Mouse (Mus musculus) MEL (cell line): ENCODE measurements around the gene Srgap1. TPM values are rescaled to one million over a fixed set of nuclear protein-coding genes. Genes with fewer than 3 reads are reported as not detected.

Experiments used
- DNase-seq: peaks from one replicate; pipeline ENCODE4 v3.0.0; 2011; ENCODE audit warnings: low read depth, low spot score
- H3K27ac ChIP-seq: 2 replicates; pipeline ENCODE4 v1.5.1; 2012; ENCODE audit warnings: low read depth, mild to moderate bottlenecking, control low read depth, low read length, moderate library complexity; ENCODE audit not compliant: control insufficient read depth
- H3K27me3 ChIP-seq, 2 experiments: fragments of 150-350 bp in 1 of 2; sonication (generic) in 1 of 2; 2 replicates each; pipeline ENCODE4 v1.6.1; 2012; ENCODE audit warnings: low read length in 2 of 2, mild to moderate bottlenecking in 2 of 2, improper control_type of control experiment in 1 of 2, moderate library complexity in 1 of 2; ENCODE audit not compliant: insufficient read depth in 2 of 2, control insufficient read depth in 1 of 2
- H3K36me3 ChIP-seq, 2 experiments: 2 replicates each; pipeline ENCODE4 v1.6.1; 2012 to 2014; ENCODE audit warnings: low read length in 2 of 2, improper control_type of control experiment in 1 of 2, inconsistent platforms in 1 of 2, mild to moderate bottlenecking in 1 of 2; ENCODE audit not compliant: insufficient read depth in 2 of 2, control insufficient read depth in 1 of 2
- H3K4me1 ChIP-seq, 2 experiments: fragments of 150-350 bp in 1 of 2; sonication (generic) in 1 of 2; 2 replicates each; pipeline ENCODE4 v1.6.1; 2012; ENCODE audit warnings: low read length in 2 of 2, improper control_type of control experiment in 1 of 2, mild to moderate bottlenecking in 1 of 2; ENCODE audit not compliant: insufficient read depth in 2 of 2, control insufficient read depth in 1 of 2
- H3K4me3 ChIP-seq, 2 experiments: fragments of 150-350 bp in 1 of 2; sonication (generic) in 1 of 2; 2 replicates each; pipeline ENCODE4 v1.5.1; 2012; ENCODE audit warnings: low read depth in 2 of 2, low read length in 2 of 2, mild to moderate bottlenecking in 2 of 2, moderate library complexity in 2 of 2, control low read depth in 1 of 2, improper control_type of control experiment in 1 of 2; ENCODE audit not compliant: control insufficient read depth in 1 of 2, insufficient read depth in 1 of 2
- H3K79me2 ChIP-seq: 2 replicates; pipeline ENCODE4 v1.6.1; 2012; ENCODE audit warnings: mild to moderate bottlenecking, low read length, moderate library complexity; ENCODE audit not compliant: control insufficient read depth, poor library complexity, insufficient read depth
- H3K9ac ChIP-seq: 2 replicates; pipeline ENCODE4 v1.6.1; 2012; ENCODE audit warnings: low read depth, mild to moderate bottlenecking, control low read depth, low read length, moderate library complexity; ENCODE audit not compliant: control insufficient read depth, poor library complexity, severe bottlenecking
- H3K9me3 ChIP-seq: fragments of 150-350 bp; sonication (generic); replicated peaks from 2 replicates; pipeline ENCODE4 v1.6.1; 2012; ENCODE audit warnings: mild to moderate bottlenecking, low read length, improper control_type of control experiment, moderate library complexity; ENCODE audit not compliant: insufficient read depth
- BHLHE40 ChIP-seq: IDR thresholded peaks from 2 replicates; pipeline ENCODE4 v1.6.1; 2012; ENCODE audit warnings: low read depth, mild to moderate bottlenecking, inconsistent platforms, low read length, improper control_type of control experiment, borderline replicate concordance
- CHD2 ChIP-seq: IDR thresholded peaks from 2 replicates; pipeline ENCODE4 v1.6.1; 2011; ENCODE audit warnings: low read length, improper control_type of control experiment
- CTCF ChIP-seq, 3 experiments: IDR thresholded peaks in 2 of 3; conservative IDR thresholded peaks in 1 of 3; 2 replicates each; pipeline ENCODE4 v1.5.1; 2011 to 2012; ENCODE audit warnings: low read length in 3 of 3, low read depth in 2 of 3, mild to moderate bottlenecking in 2 of 3, improper control_type of control experiment in 1 of 3, inconsistent platforms in 1 of 3, mixed read lengths in 1 of 3, moderate library complexity in 1 of 3; ENCODE audit not compliant: control insufficient read depth in 1 of 3, insufficient read depth in 1 of 3, poor library complexity in 1 of 3, severe bottlenecking in 1 of 3
- E2F4 ChIP-seq: IDR thresholded peaks from 2 replicates; pipeline ENCODE4 v1.6.1; 2011; ENCODE audit warnings: low read depth, low read length, improper control_type of control experiment, borderline replicate concordance
- ELF1 ChIP-seq: IDR thresholded peaks from 2 replicates; pipeline ENCODE4 v1.6.1; 2014; ENCODE audit warnings: low read depth, mild to moderate bottlenecking, inconsistent platforms, low read length, improper control_type of control experiment, moderate library complexity
- EP300 ChIP-seq, 2 experiments: IDR thresholded peaks; 2 replicates each; pipeline ENCODE4 v1.6.1; 2011; ENCODE audit warnings: improper control_type of control experiment in 2 of 2, low read length in 2 of 2, low read depth in 1 of 2, mild to moderate bottlenecking in 1 of 2
- ETS1 ChIP-seq: IDR thresholded peaks from 2 replicates; pipeline ENCODE4 v1.6.1; 2012; ENCODE audit warnings: low read depth, mild to moderate bottlenecking, inconsistent platforms, low read length, improper control_type of control experiment, moderate library complexity
- HCFC1 ChIP-seq: IDR thresholded peaks from 2 replicates; pipeline ENCODE4 v1.6.1; 2012; ENCODE audit warnings: low read depth, mild to moderate bottlenecking, inconsistent platforms, low read length, improper control_type of control experiment, moderate library complexity
- JUND ChIP-seq: IDR thresholded peaks from 2 replicates; pipeline ENCODE4 v1.6.1; 2011; ENCODE audit warnings: low read depth, mild to moderate bottlenecking, improper control_type of control experiment, low read length
- KAT2A ChIP-seq: conservative IDR thresholded peaks from 2 replicates; pipeline ENCODE4 v1.6.1; 2012; ENCODE audit warnings: low read depth, low read length, improper control_type of control experiment, inconsistent platforms
- MAFK ChIP-seq: IDR thresholded peaks from 2 replicates; pipeline ENCODE4 v1.6.1; 2011; ENCODE audit warnings: low read depth, mild to moderate bottlenecking, low read length, improper control_type of control experiment, borderline replicate concordance
- MAX ChIP-seq: IDR thresholded peaks from 2 replicates; pipeline ENCODE4 v1.6.1; 2011; ENCODE audit warnings: low read length, improper control_type of control experiment
- MAZ ChIP-seq: IDR thresholded peaks from 2 replicates; pipeline ENCODE4 v1.6.1; 2012; ENCODE audit warnings: low read depth, mild to moderate bottlenecking, inconsistent platforms, low read length, improper control_type of control experiment
- MYB ChIP-seq: IDR thresholded peaks from 2 replicates; pipeline ENCODE4 v1.6.1; 2011; ENCODE audit warnings: mild to moderate bottlenecking, low read depth, low read length, improper control_type of control experiment
- MYC ChIP-seq: IDR thresholded peaks from 2 replicates; pipeline ENCODE4 v1.6.1; 2011; ENCODE audit warnings: low read depth, mild to moderate bottlenecking, low read length, improper control_type of control experiment, moderate library complexity
- POLR2A ChIP-seq, 2 experiments: IDR thresholded peaks; 2 replicates each; pipeline ENCODE4 v1.6.1; 2011 to 2012; ENCODE audit warnings: low read length in 2 of 2, mild to moderate bottlenecking in 2 of 2, control low read depth in 1 of 2, improper control_type of control experiment in 1 of 2, low read depth in 1 of 2, moderate library complexity in 1 of 2; ENCODE audit not compliant: control insufficient read depth in 1 of 2, insufficient read depth in 1 of 2, poor library complexity in 1 of 2
- POLR2AphosphoS2 ChIP-seq: IDR thresholded peaks from 2 replicates; pipeline ENCODE4 v1.6.1; 2011; ENCODE audit warnings: low read length, improper control_type of control experiment
- POLR2AphosphoS5 ChIP-seq: IDR thresholded peaks from 2 replicates; pipeline ENCODE4 v1.6.1; 2012; ENCODE audit warnings: low read depth, borderline replicate concordance, mild to moderate bottlenecking, inconsistent platforms, low read length, moderate library complexity, mixed read lengths
- RAD21 ChIP-seq: IDR thresholded peaks from 2 replicates; pipeline ENCODE4 v1.6.1; 2011; ENCODE audit warnings: mild to moderate bottlenecking, low read depth, low read length, improper control_type of control experiment
- RCOR1 ChIP-seq: IDR thresholded peaks from 2 replicates; pipeline ENCODE4 v1.6.1; 2012; ENCODE audit warnings: low read depth, mild to moderate bottlenecking, inconsistent platforms, low read length, improper control_type of control experiment
- SIN3A ChIP-seq: IDR thresholded peaks from 2 replicates; pipeline ENCODE4 v1.6.1; 2012; ENCODE audit warnings: low read length, improper control_type of control experiment, inconsistent platforms
- SMC3 ChIP-seq: IDR thresholded peaks from 2 replicates; pipeline ENCODE4 v1.6.1; 2011; ENCODE audit warnings: low read depth, low read length, improper control_type of control experiment
- TCF12 ChIP-seq: IDR thresholded peaks from 2 replicates; pipeline ENCODE4 v1.6.1; 2014; ENCODE audit warnings: low read depth, mild to moderate bottlenecking, inconsistent platforms, low read length, improper control_type of control experiment, moderate library complexity
- USF1 ChIP-seq: IDR thresholded peaks from 2 replicates; pipeline ENCODE4 v1.6.1; 2014; ENCODE audit warnings: low read depth, mild to moderate bottlenecking, inconsistent platforms, low read length, improper control_type of control experiment, moderate library complexity
- USF2 ChIP-seq, 2 experiments: IDR thresholded peaks; 2 replicates each; pipeline ENCODE4 v1.6.1; 2011 to 2012; ENCODE audit warnings: improper control_type of control experiment in 2 of 2, low read length in 2 of 2, borderline replicate concordance in 1 of 2, inconsistent platforms in 1 of 2, low read depth in 1 of 2, mild to moderate bottlenecking in 1 of 2; ENCODE audit not compliant: insufficient read depth in 1 of 2
- ZC3H11A ChIP-seq: IDR thresholded peaks from 2 replicates; pipeline ENCODE4 v1.6.1; 2012; ENCODE audit warnings: low read depth, mild to moderate bottlenecking, inconsistent platforms, low read length, improper control_type of control experiment
- ZKSCAN1 ChIP-seq: IDR thresholded peaks from 2 replicates; pipeline ENCODE4 v1.6.1; 2012; ENCODE audit warnings: low read depth, mild to moderate bottlenecking, inconsistent platforms, low read length, improper control_type of control experiment, moderate library complexity
- polyA plus RNA-seq, 2 experiments: library from polyadenylated mRNA; stranded (reverse) in 1 of 2; unstranded in 1 of 2; fragments of >175 nt in 1 of 2; fragments of >200 nt in 1 of 2; gene quantifications; 2 replicates each; pipeline versions ENCODE4 v1.2.1 to v1.2.4; 2012; ENCODE audit warnings: low replicate concordance in 2 of 2, low read depth in 1 of 2; ENCODE audit not compliant: insufficient read length in 2 of 2, insufficient read depth in 1 of 2, missing spikeins in 1 of 2
- total RNA-seq: library from RNA; depleted of rRNA; stranded (reverse); fragments of 300-350 nt; gene quantifications from 2 replicates; pipeline ENCODE4 v1.2.3, GENCODE M21; 2012

The Srgap1 gene
- total and polyA plus RNA-seq, 3 experiments = not detected

DNA sequence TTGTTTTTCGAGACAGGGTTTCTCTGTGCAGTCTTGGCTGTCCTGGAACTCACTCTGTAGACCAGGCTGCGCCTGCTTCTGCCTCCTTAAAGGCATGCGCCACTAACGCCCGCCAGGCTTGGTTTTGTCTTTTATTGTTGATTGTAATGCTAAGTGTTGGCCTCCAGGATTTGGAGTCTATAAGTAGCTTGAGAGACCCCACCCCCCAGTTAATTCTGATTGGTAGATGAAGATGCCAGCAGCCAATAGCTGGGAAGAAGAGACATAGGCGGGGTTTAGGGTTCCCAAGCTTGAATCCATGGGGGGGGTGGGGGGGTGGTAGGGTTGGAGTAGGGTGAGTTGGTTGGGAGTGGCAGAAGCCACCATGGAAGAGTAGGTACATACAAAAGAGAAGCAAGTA lies 147.4 kb downstream of the Srgap1 start:
- Histone ChIP-seq H3K27me3 (no peaks in the 10 kb centered on the region), H3K9me3 (no peaks in the 10 kb centered on the region)
- no peak for TF ChIP-seq BHLHE40
- TF ChIP-seq USF2 (IDR thresholded peaks at IDR 0.05; ENCODE audit: borderline replicate concordance in 1 of 2, insufficient read depth in 1 of 2, low read depth in 1 of 2, low read length in 2 of 2) = no peak
- TF ChIP-seq ZKSCAN1 = no peak
- no peak for TF ChIP-seq ETS1
- no peak for TF ChIP-seq POLR2AphosphoS5
- TF ChIP-seq POLR2AphosphoS2 = no peak
- TF ChIP-seq MYB = no peak
- no peak for TF ChIP-seq CTCF (IDR thresholded peaks at IDR 0.05 in 2 of 3, conservative IDR thresholded peaks at IDR 0.05 in 1 of 3; ENCODE audit: control insufficient read depth in 1 of 3, insufficient read depth in 1 of 3, low read depth in 2 of 3, low read length in 3 of 3, poor library complexity in 1 of 3, severe bottlenecking in 1 of 3)
- no peak for TF ChIP-seq ZC3H11A
- no peak for TF ChIP-seq MAX
- no peak for TF ChIP-seq HCFC1
- no peak for TF ChIP-seq MAFK
- TF ChIP-seq ELF1 = no peak
- no peak for TF ChIP-seq RCOR1
- no peak for TF ChIP-seq SMC3
- TF ChIP-seq KAT2A = no peak
- no peak for TF ChIP-seq EP300 (IDR thresholded peaks at IDR 0.05; ENCODE audit: low read depth in 1 of 2, low read length in 2 of 2)
- TF ChIP-seq TCF12 = no peak
- TF ChIP-seq E2F4 = no peak
- TF ChIP-seq, all 39 proteins: peak for 0
- H3K36me3 ChIP-seq = no peaks in the 10 kb centered on the region
- H3K79me2 ChIP-seq = no peaks in the 10 kb centered on the region
- no peak for DNase-seq
- H3K27ac ChIP-seq = no peak overlapping the region
- no peak overlapping the region for H3K4me3 ChIP-seq
- H3K9ac ChIP-seq = no peak overlapping the region
- H3K4me1 ChIP-seq = no peaks in the 10 kb centered on the region

DNA sequence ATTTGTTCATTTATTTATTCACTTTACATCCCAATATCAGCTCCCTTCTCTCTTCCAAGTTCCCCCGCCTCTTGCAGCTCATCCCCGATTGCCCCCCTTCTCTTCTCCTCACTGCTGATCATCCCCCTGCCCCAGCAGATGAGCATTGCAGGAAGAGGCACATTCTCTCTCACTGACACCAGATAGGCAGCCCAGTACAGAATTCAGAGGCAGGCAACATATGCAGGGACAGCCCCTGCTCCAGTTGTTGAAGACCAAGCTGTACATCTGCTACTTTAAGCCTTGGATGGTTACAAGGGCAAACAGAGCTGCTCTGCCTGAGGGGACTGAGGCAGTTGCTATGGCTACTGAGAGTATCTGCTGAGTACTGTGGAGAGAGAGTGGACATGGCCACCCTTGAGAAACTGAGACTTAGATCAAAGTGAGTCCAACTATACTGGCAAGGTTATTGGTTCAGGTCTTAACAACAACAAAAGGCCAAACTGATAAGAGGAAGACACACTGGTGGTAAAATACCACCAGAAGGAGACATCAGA lies 149.2 kb downstream of the Srgap1 start:
- Histone ChIP-seq H3K79me2 (no peaks in the 10 kb centered on the region), H3K36me3 (no peaks in the 10 kb centered on the region), H3K4me1 (no peaks in the 10 kb centered on the region), H3K9ac (no peak overlapping the region), H3K27me3 (no peaks in the 10 kb centered on the region), H3K4me3 (no peak overlapping the region), H3K9me3 (no peaks in the 10 kb centered on the region), H3K27ac (no peak overlapping the region)
- TF ChIP-seq USF1 = no peak
- TF ChIP-seq RAD21 = no peak
- no peak for TF ChIP-seq JUND
- no peak for TF ChIP-seq SIN3A
- no peak for TF ChIP-seq ETS1
- no peak for TF ChIP-seq CHD2
- no peak for TF ChIP-seq POLR2A (IDR thresholded peaks at IDR 0.05; ENCODE audit: control insufficient read depth in 1 of 2, insufficient read depth in 1 of 2, low read depth in 1 of 2, low read length in 2 of 2, poor library complexity in 1 of 2)
- no peak for TF ChIP-seq MAZ
- TF ChIP-seq SMC3 = no peak
- no peak for TF ChIP-seq MYC
- no peak for TF ChIP-seq RCOR1
- TF ChIP-seq ZC3H11A = no peak
- no peak for TF ChIP-seq HCFC1
- no peak for DNase-seq
